Mouse (Mus musculus): ENCODE results near the gene Pgc. TPM values are rescaled to one million over a fixed set of nuclear protein-coding genes. Genes with fewer than 3 reads are reported as not detected.

Gene Pgc
- total RNA-seq (2021): not detected
- long read RNA-seq, experiment 1: 0 reads
- long read RNA-seq, experiment 2: 0 reads

GRCm38 (mm10) chr17:47726566-47726965 lies at the start of gene Pgc:
Gene Pgc, plus strand, starts transcription at chr17:47726842.
- no peak for DNase-seq (ENCODE audit: low spot score in 2 of 2)
- intact Hi-C loops (cut with DNase I): no loop called here

GRCm38 (mm10) chr17:47678238-47678637 lies 48.4 kb upstream of the Pgc start:
- intact Hi-C loops (cut with DNase I): loop anchor here (5.0 to 10.0 kb wide), 3 partner anchors 36 to 163 kb away; no protein-coding TSS in a partner anchor
- DNase-seq (ENCODE audit: low spot score in 2 of 2): no peak

- intact Hi-C loops (cut with DNase I): loop anchor here (5.0 to 10.0 kb wide), 3 partner anchors 36 to 164 kb away; no protein-coding TSS in a partner anchor
- DNase-seq (ENCODE audit: low spot score in 2 of 2): no peak
These were observed 47.9 kb upstream of the Pgc start for GRCm38 (mm10) chr17:47678702-47679101.

- DNase-seq (ENCODE audit: low spot score in 2 of 2): no peak
- intact Hi-C loops (cut with DNase I): loop anchor here (5.0 kb wide), 1 partner anchor 71 kb away; the partner anchor contains the start of genes Bysl, Gm20517 and Med20
These were observed 43.8 kb upstream of the Pgc start for GRCm38 (mm10) chr17:47682836-47683235.

- intact Hi-C loops (cut with DNase I): no loop called here
- peak; percentile 97 for DNase-seq (ENCODE audit: low spot score in 2 of 2)
These were observed 39.0 kb upstream of the Pgc start for GRCm38 (mm10) chr17:47687409-47688343.

GRCm38 (mm10) chr17:47688344-47688607 lies 38.4 kb upstream of the Pgc start, which contains the start of gene Tomm6:
Gene Tomm6, minus strand, starts transcription at chr17:47688386.
- intact Hi-C loops (cut with DNase I): no loop called here
- DNase-seq (ENCODE audit: low spot score in 2 of 2): no peak

GRCm38 (mm10) chr17:47688608-47689575 lies 37.8 kb upstream of the Pgc start, which contains the start of gene Frs3:
Gene Frs3, plus strand, starts transcription at chr17:47689030.
- DNase-seq (ENCODE audit: low spot score in 2 of 2): peak; percentile 75 to 78
- intact Hi-C loops (cut with DNase I): no loop called here

- no peak for DNase-seq (ENCODE audit: low spot score in 2 of 2)
- intact Hi-C loops (cut with DNase I): no loop called here
These were observed 36.7 kb upstream of the Pgc start for GRCm38 (mm10) chr17:47689894-47690293.

- DNase-seq (ENCODE audit: low spot score in 2 of 2): no peak
- intact Hi-C loops (cut with DNase I): no loop called here
These were observed 35.0 kb upstream of the Pgc start for GRCm38 (mm10) chr17:47691650-47692049.

- intact Hi-C loops (cut with DNase I): no loop called here
These were observed 32.8 kb upstream of the Pgc start for GRCm38 (mm10) chr17:47693671-47694441.

GRCm38 (mm10) chr17:47694442-47694502 lies 32.4 kb upstream of the Pgc start, which contains the start of gene Gm21981:
Gene Gm21981, minus strand, starts transcription at chr17:47694455.
- intact Hi-C loops (cut with DNase I): no loop called here
- no peak for DNase-seq (ENCODE audit: low spot score in 2 of 2)

More at GRCm38 (mm10) chr17:47693671-47694441, 32.8 kb upstream of the Pgc start:
- no peak for DNase-seq (ENCODE audit: low spot score in 2 of 2)

- DNase-seq (ENCODE audit: low spot score in 2 of 2): peak; percentile 97
- intact Hi-C loops (cut with DNase I): loop anchor here (5.0 kb wide), 1 partner anchor 43 kb away; the partner anchor contains the start of gene Tfeb
These were observed 31.9 kb upstream of the Pgc start, which contains the start of gene Prickle4 for GRCm38 (mm10) chr17:47694503-47695336. Gene Prickle4, minus strand, starts transcription at chr17:47694736.

GRCm38 (mm10) chr17:47695337-47695710 lies 31.3 kb upstream of the Pgc start:
- DNase-seq (ENCODE audit: low spot score in 2 of 2): no peak
- intact Hi-C loops (cut with DNase I): loop anchor here (5.0 kb wide), 1 partner anchor 42 kb away; the partner anchor contains the start of gene Tfeb

GRCm38 (mm10) chr17:47698156-47698555 lies 28.5 kb upstream of the Pgc start:
- intact Hi-C loops (cut with DNase I): loop anchor here (5.0 kb wide), 1 partner anchor 39 kb away; the partner anchor contains the start of gene Tfeb
- no peak for DNase-seq (ENCODE audit: low spot score in 2 of 2)

- intact Hi-C loops (cut with DNase I): loop anchor here (5.0 kb wide), 1 partner anchor 38 kb away; the partner anchor contains the start of gene Tfeb
- no peak for DNase-seq (ENCODE audit: low spot score in 2 of 2)
These were observed 27.6 kb upstream of the Pgc start for GRCm38 (mm10) chr17:47699055-47699454.

GRCm38 (mm10) chr17:47701793-47702192 lies 24.8 kb upstream of the Pgc start:
- intact Hi-C loops (cut with DNase I): no loop called here
- DNase-seq (ENCODE audit: low spot score in 2 of 2): peak in 1 of 2 experiments; percentile 40

GRCm38 (mm10) chr17:47702548-47703345 lies 23.9 kb upstream of the Pgc start:
- DNase-seq (ENCODE audit: low spot score in 2 of 2): no peak
- intact Hi-C loops (cut with DNase I): no loop called here

GRCm38 (mm10) chr17:47703556-47703955 lies 23.1 kb upstream of the Pgc start:
- intact Hi-C loops (cut with DNase I): no loop called here

More at GRCm38 (mm10) chr17:47703556-47703955, 23.1 kb upstream of the Pgc start:
- DNase-seq (ENCODE audit: low spot score in 2 of 2): no peak

Measured in left cerebral cortex, postnatal 14 days (tissue).